Mouse (Mus musculus) megakaryocyte, embryonic 14.5 days (primary cell): Measurements from ENCODE around the gene Cyp2w1.

ENCODE experiments used
- FLI1 ChIP-seq: IDR thresholded peaks from 2 replicates; pipeline ENCODE4 v1.6.1; 2012; ENCODE audit warnings: low read length, inconsistent platforms, mixed read lengths
- GATA1 ChIP-seq: IDR thresholded peaks from 3 replicates; pipeline ENCODE4 v1.6.1; 2012; ENCODE audit warnings: mixed read lengths, low read length, inconsistent platforms, borderline replicate concordance

GRCm38 (mm10) chr5:139405953-139406352 lies 53.5 kb downstream of the Cyp2w1 start:
- TF ChIP-seq GATA1 (no peak), FLI1 (no peak)
